In genomic region chr11:44894798-44895197, GRCm38 (mm10) we compare ENCODE assay signal across 22 mouse cellular contexts.
"Had no signal": no experiment of that assay in that cellular context is flagged by ENCODE, and none has a peak within 500 bp of the region (broad histone marks: within the 10 kb centered on the region; RNA-seq: fewer than 3 reads in every experiment).

No protein-coding gene starts in this region.

- H3K27ac ChIP-seq: liver, embryonic 14.5 days; midbrain, embryonic 10.5 days; midbrain, embryonic 12.5 days; neural tube, embryonic 13.5 days; neural tube, embryonic 15.5 days; stomach, embryonic 15.5 days; stomach, postnatal 0 days had no signal

- H3K9ac ChIP-seq: liver, embryonic 14.5 days; lung, embryonic 14.5 days; midbrain, embryonic 12.5 days; neural tube, embryonic 13.5 days; neural tube, embryonic 15.5 days; stomach, embryonic 15.5 days had no signal

- H3K9me3 ChIP-seq: midbrain, embryonic 10.5 days; midbrain, embryonic 12.5 days; neural tube, embryonic 13.5 days; neural tube, embryonic 15.5 days; stomach, embryonic 15.5 days had no signal

- H3K36me3 ChIP-seq: midbrain, embryonic 10.5 days; midbrain, embryonic 12.5 days; neural tube, embryonic 13.5 days; neural tube, embryonic 15.5 days; stomach, embryonic 15.5 days had no signal

- ATAC-seq: midbrain, embryonic 16.5 days had no signal

- DNase-seq: lung, adult 18-20 months; lung, embryonic 14.5 days; lung, postnatal 10 days; lung, postnatal 4 days; midbrain, embryonic 14.5 days; retina, postnatal 1 day; right cerebral cortex, adult 18-20 months; right cerebral cortex, postnatal 25 days; right cerebral cortex, postnatal 4 days; spleen, adult 18-20 months; thymus, adult 2 months; thymus, postnatal 25 days; thymus, postnatal 4 days had no signal

- H3K4me2 ChIP-seq: lung, embryonic 14.5 days; midbrain, embryonic 12.5 days; neural tube, embryonic 13.5 days; neural tube, embryonic 15.5 days; stomach, embryonic 15.5 days had no signal

- H3K27me3 ChIP-seq: neural tube, embryonic 13.5 days; neural tube, embryonic 15.5 days; stomach, embryonic 15.5 days had no signal

- H3K4me3 ChIP-seq: midbrain, embryonic 10.5 days; midbrain, embryonic 12.5 days; myocyte; neural tube, embryonic 13.5 days; neural tube, embryonic 15.5 days; stomach, embryonic 15.5 days had no signal

- H3K4me1 ChIP-seq: stomach, embryonic 15.5 days had no signal
